Mouse (Mus musculus) intestine, embryonic 14.5 days (tissue): ENCODE results near the gene Bloc1s2. TPM values are rescaled to one million over a fixed set of nuclear protein-coding genes. Genes with fewer than 3 reads are reported as not detected.
A peak's percentile ranks its signal among the peaks of the same experiment; 100 is the strongest.

Experiments
- ATAC-seq: fragments of 200-750 bp; cut with Nextera tagmentation; replicated peaks from 2 replicates; pipeline ENCODE4 v1.8.0; 2017; ENCODE audit warnings: low read depth, moderate number of reproducible peaks, moderate TSS enrichment, moderate library complexity; ENCODE audit not compliant: low FRiP score, low TSS enrichment
- DNase-seq: peaks from one replicate; pipeline ENCODE4 v3.0.0-alpha.2; 2018; ENCODE audit warnings: low spot score
- H3K27ac ChIP-seq: fragments of 300-500 bp; sonication (generic); 2 replicates; pipeline ENCODE4 v1.5.1; 2014; ENCODE audit warnings: low read depth, mild to moderate bottlenecking, control low read depth
- H3K27me3 ChIP-seq: fragments of 300-500 bp; sonication (generic); replicated peaks from 2 replicates; pipeline ENCODE4 v1.6.1; 2014; ENCODE audit warnings: low read length, control low read depth; ENCODE audit not compliant: control insufficient read depth, insufficient read depth
- H3K36me3 ChIP-seq: fragments of 300-500 bp; sonication (generic); 2 replicates; pipeline ENCODE4 v1.6.1; 2014; ENCODE audit warnings: low read length, control low read depth; ENCODE audit not compliant: control insufficient read depth, insufficient read depth
- H3K4me1 ChIP-seq: fragments of 300-500 bp; sonication (generic); replicated peaks from 2 replicates; pipeline ENCODE4 v1.6.1; 2014; ENCODE audit warnings: low read length, control low read depth, mixed read lengths; ENCODE audit not compliant: control insufficient read depth, insufficient read depth
- H3K4me2 ChIP-seq: fragments of 300-500 bp; sonication (generic); 2 replicates; pipeline ENCODE4 v1.6.1; 2014; ENCODE audit warnings: low read length
- H3K4me3 ChIP-seq: fragments of 300-500 bp; sonication (generic); 2 replicates; pipeline ENCODE4 v1.5.1; 2014; ENCODE audit warnings: low read depth, low read length, control low read depth, mixed read lengths
- H3K9ac ChIP-seq: fragments of 300-500 bp; sonication (generic); 2 replicates; pipeline ENCODE4 v1.6.1; 2014; ENCODE audit warnings: mild to moderate bottlenecking, low read length
- H3K9me3 ChIP-seq: fragments of 300-500 bp; sonication (generic); 2 replicates; pipeline ENCODE4 v1.6.1; 2016; ENCODE audit warnings: low read length, control low read depth; ENCODE audit not compliant: control insufficient read depth
- WGBS: fragments of 180-500 bp; shearing (Covaris S2); extraction: QIAGEN DNeasy Blood & Tissue Kit; methylation state at CpG from one replicate; pipeline ENCODE4 v1.1.7; 2014; 5-methylcytosine and 5-hydroxymethylcytosine counted together
- polyA plus RNA-seq: library from polyadenylated mRNA; unstranded; fragments of >200 nt; fragmentation: Nextera tagmentation; extraction: Ambion mirVana; gene quantifications from 2 replicates; pipeline ENCODE4 v1.2.1, GENCODE M21; 2014

The Bloc1s2 gene
- polyA plus RNA-seq, 1 experiment from 2014 or later: 97.1 TPM

- Histone ChIP-seq H3K4me1 (no peaks in the 10 kb centered on the region), H3K4me3 (no peak overlapping the region), H3K27ac (no peak overlapping the region), H3K27me3 (no peaks in the 10 kb centered on the region), H3K36me3 (no peaks in the 10 kb centered on the region), H3K9ac (no peak overlapping the region), H3K4me2 (no peak overlapping the region), H3K9me3 (no peaks in the 10 kb centered on the region)
- ATAC-seq (no peak), DNase-seq (no peak)
- 14% methylated on average over 3 of the region's 3 CpGs for WGBS
These were observed 15.3 kb upstream of the Bloc1s2 start for GRCm38 (mm10) chr19:44161515-44161914.

- no peaks in the 10 kb centered on the region for H3K4me1 ChIP-seq
- 76% methylated on average over 3 of the region's 3 CpGs for WGBS
- no peak overlapping the region for H3K4me3 ChIP-seq
- H3K36me3 ChIP-seq: no peaks in the 10 kb centered on the region
- no peaks in the 10 kb centered on the region for H3K9me3 ChIP-seq
- H3K4me2 ChIP-seq: no peak overlapping the region
- H3K27ac ChIP-seq: no peak overlapping the region
- DNase-seq (no peak), ATAC-seq (no peak)
- no peaks in the 10 kb centered on the region for H3K27me3 ChIP-seq
- no peak overlapping the region for H3K9ac ChIP-seq
These were observed 13.1 kb upstream of the Bloc1s2 start for GRCm38 (mm10) chr19:44159386-44159785.

- no peaks in the 10 kb centered on the region for H3K4me1 ChIP-seq
- H3K27me3 ChIP-seq: no peaks in the 10 kb centered on the region
- no peak for ATAC-seq
- H3K27ac ChIP-seq: no peak overlapping the region
- no peak overlapping the region for H3K4me3 ChIP-seq
- H3K36me3 ChIP-seq: no peaks in the 10 kb centered on the region
- DNase-seq: no peak
- no peak overlapping the region for H3K9ac ChIP-seq
- H3K9me3 ChIP-seq: no peaks in the 10 kb centered on the region
- WGBS: 94% methylated on average over 10 of the region's 10 CpGs
- H3K4me2 ChIP-seq: no peak overlapping the region
These were observed 10.8 kb upstream of the Bloc1s2 start for GRCm38 (mm10) chr19:44157005-44157404.

DNA sequence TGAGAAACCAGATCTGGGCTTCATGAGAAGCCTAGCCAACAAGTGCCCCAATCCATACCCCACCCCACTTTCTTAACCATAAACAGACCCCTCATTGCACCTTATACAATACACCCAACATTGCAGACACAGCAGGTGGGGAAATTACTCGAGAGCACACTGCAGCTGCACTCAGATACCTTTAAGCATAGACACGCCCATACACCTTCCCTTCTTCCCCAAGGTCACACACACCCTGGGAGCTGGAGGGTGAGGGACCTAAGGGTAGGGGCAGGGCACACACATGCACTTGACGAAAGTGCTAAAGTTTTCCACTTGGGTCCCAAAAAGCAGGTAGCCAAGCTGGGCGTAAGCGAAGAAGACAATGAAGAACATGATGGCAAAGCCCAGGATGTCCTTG, 7.5 kb upstream of the Bloc1s2 start:
- H3K27ac ChIP-seq: no peak overlapping the region
- H3K27me3 ChIP-seq: no peaks in the 10 kb centered on the region
- DNase-seq: no peak
- no peaks in the 10 kb centered on the region for H3K4me1 ChIP-seq
- H3K9ac ChIP-seq: no peak overlapping the region
- ATAC-seq: no peak
- H3K9me3 ChIP-seq: no peaks in the 10 kb centered on the region
- no peak overlapping the region for H3K4me2 ChIP-seq
- WGBS: 86% methylated on average over 5 of the region's 5 CpGs
- no peaks in the 10 kb centered on the region for H3K36me3 ChIP-seq
- no peak overlapping the region for H3K4me3 ChIP-seq

- DNase-seq: no peak
- H3K36me3 ChIP-seq: no peaks in the 10 kb centered on the region
- no peaks in the 10 kb centered on the region for H3K27me3 ChIP-seq
- H3K4me1 ChIP-seq: peaks cover 5% of the 10 kb centered on the region; the same call in 1 of the 2 replicates
- no peak overlapping the region for H3K9ac ChIP-seq
- 72% methylated on average over 2 of the region's 2 CpGs for WGBS
- ATAC-seq: no peak
- no peaks in the 10 kb centered on the region for H3K9me3 ChIP-seq
- H3K4me2 ChIP-seq: no peak overlapping the region
- H3K4me3 ChIP-seq: no peak overlapping the region
- H3K27ac ChIP-seq: no peak overlapping the region
These were observed 2.7 kb upstream of the Bloc1s2 start for GRCm38 (mm10) chr19:44148991-44149390.

GRCm38 (mm10) chr19:44148345-44148744, 2.1 kb upstream of the Bloc1s2 start:
- WGBS: 34% methylated on average over 2 of the region's 2 CpGs
- no peak for DNase-seq

DNA sequence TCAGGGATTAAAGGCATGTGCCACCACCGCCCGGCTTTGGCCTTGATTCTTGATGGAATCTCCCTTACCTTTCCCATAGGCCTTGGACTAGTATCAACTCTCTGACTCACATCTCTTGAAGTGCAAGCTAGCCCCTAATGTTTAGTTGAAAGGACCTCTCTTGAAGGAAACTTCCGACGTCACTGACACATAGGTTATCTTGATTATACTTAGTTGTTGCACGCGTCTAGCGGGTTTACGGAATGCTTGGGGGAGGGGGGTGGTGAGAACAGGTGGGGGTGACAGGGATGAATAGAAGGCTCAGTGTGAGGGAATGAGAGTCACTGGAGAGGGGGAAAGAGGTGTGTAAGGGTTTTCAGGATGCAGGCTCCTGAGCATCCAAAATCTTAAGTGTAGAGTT, 705 bp upstream of the Bloc1s2 start:
- no peak overlapping the region for H3K9ac ChIP-seq
- DNase-seq: no peak
- H3K27ac ChIP-seq: no peak overlapping the region
- H3K9me3 ChIP-seq: no peaks in the 10 kb centered on the region
- no peaks in the 10 kb centered on the region for H3K27me3 ChIP-seq
- H3K4me1 ChIP-seq: peaks cover 5% of the 10 kb centered on the region; the same call in 1 of the 2 replicates
- no peak overlapping the region for H3K4me2 ChIP-seq
- peaks cover 20% of the 10 kb centered on the region for H3K36me3 ChIP-seq
- no peak for ATAC-seq
- 93% methylated on average over 8 of the region's 8 CpGs for WGBS
- no peak overlapping the region for H3K4me3 ChIP-seq

More at GRCm38 (mm10) chr19:44148345-44148744, 2.1 kb upstream of the Bloc1s2 start:
- Histone ChIP-seq H3K27me3 (no peaks in the 10 kb centered on the region), H3K4me3 (no peak overlapping the region), H3K27ac (no peak overlapping the region), H3K4me2 (no peak overlapping the region), H3K36me3 (peaks cover 6% of the 10 kb centered on the region), H3K9me3 (no peaks in the 10 kb centered on the region), H3K9ac (no peak overlapping the region), H3K4me1 (peaks cover 5% of the 10 kb centered on the region; the same call in 1 of the 2 replicates)
- ATAC-seq: no peak

GRCm38 (mm10) chr19:44146568-44146879, 278 bp upstream of the Bloc1s2 start:
- DNase-seq (no peak), ATAC-seq (peak; percentile 72)
- Histone ChIP-seq H3K4me3 (peak overlapping the region; percentile 79), H3K27me3 (no peaks in the 10 kb centered on the region), H3K36me3 (peaks cover 24% of the 10 kb centered on the region), H3K9ac (peak overlapping the region; percentile 61; the same call in 1 of the 2 replicates), H3K27ac (no peak overlapping the region), H3K9me3 (no peaks in the 10 kb centered on the region), H3K4me1 (peaks cover 5% of the 10 kb centered on the region; the same call in 1 of the 2 replicates), H3K4me2 (peak overlapping the region; percentile 54)
- WGBS: 64% methylated on average over 9 of the region's 9 CpGs

DNA sequence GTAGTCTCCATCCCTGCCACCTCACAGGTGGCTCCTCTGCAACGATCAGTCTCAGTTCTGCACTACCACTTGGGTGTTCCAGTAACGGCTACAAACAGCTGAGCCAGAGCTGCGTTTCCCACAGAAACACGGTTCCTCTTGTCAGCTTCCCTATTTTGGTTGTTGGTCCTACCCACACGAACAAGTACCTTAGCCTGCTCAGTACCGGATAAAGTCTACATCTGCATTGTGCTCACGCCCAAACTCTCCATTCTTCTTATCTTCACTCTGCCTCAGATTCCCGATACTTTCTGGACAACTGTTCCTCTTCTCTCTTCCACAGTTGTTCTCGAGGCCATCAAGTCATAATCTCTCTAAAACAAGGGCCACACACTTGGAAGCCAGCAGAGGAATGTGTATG, 1.9 kb downstream of the Bloc1s2 start:
- ATAC-seq: no peak
- DNase-seq: no peak
- H3K4me1 ChIP-seq: peaks cover 5% of the 10 kb centered on the region; the same call in 1 of the 2 replicates
- H3K27me3 ChIP-seq: no peaks in the 10 kb centered on the region
- no peak overlapping the region for H3K4me2 ChIP-seq
- 86% methylated on average over 9 of the region's 9 CpGs for WGBS
- no peak overlapping the region for H3K9ac ChIP-seq
- no peaks in the 10 kb centered on the region for H3K9me3 ChIP-seq
- no peak overlapping the region for H3K4me3 ChIP-seq
- H3K36me3 ChIP-seq: peaks cover 44% of the 10 kb centered on the region
- H3K27ac ChIP-seq: no peak overlapping the region
